In genomic region chr14:55115846-55116245, GRCm38 (mm10) we compare ENCODE assay signal across 9 mouse cellular contexts. TPM values are rescaled to one million over a fixed set of nuclear protein-coding genes. Genes with fewer than 3 reads are reported as not detected.
A peak's percentile ranks its signal among the peaks of the same experiment; 100 is the strongest.
DNase-seq lines count a peak whose midpoint lies in the region; ATAC-seq lines count a peak whose summit lies in the region.
"Had no signal": no experiment of that assay in that cellular context is flagged by ENCODE, and none has a peak within 500 bp of the region (broad histone marks: within the 10 kb centered on the region; RNA-seq: fewer than 3 reads in every experiment).

No protein-coding gene starts in this region.

- peaks cover 14% of the 10 kb centered on the region for H3K4me1 ChIP-seq in heart, embryonic 16.5 days (ENCODE audit: control insufficient read depth, insufficient read depth, low read length)
- H3K4me1 ChIP-seq in forebrain, embryonic 14.5 days (ENCODE audit: control insufficient read depth, insufficient read depth, low read length): peaks cover 20% of the 10 kb centered on the region
- peaks cover 40% of the 10 kb centered on the region for H3K4me1 ChIP-seq in midbrain, embryonic 12.5 days

- H3K36me3 ChIP-seq in heart, embryonic 16.5 days (ENCODE audit: control insufficient read depth, insufficient read depth): no peaks in the 10 kb centered on the region
- peaks cover 8% of the 10 kb centered on the region; the same call in 1 of the 2 replicates for H3K36me3 ChIP-seq in forebrain, embryonic 14.5 days (ENCODE audit: control insufficient read depth, insufficient read depth, low read length)
- no peaks in the 10 kb centered on the region for H3K36me3 ChIP-seq in midbrain, embryonic 12.5 days

- H3K4me2 ChIP-seq in heart, embryonic 16.5 days (ENCODE audit: low read depth, low read length): peak overlapping the region; percentile 100
- peak overlapping the region; percentile 96 for H3K4me2 ChIP-seq in forebrain, embryonic 14.5 days (ENCODE audit: low read length)
- peak overlapping the region; percentile 99 for H3K4me2 ChIP-seq in midbrain, embryonic 12.5 days (replicated peaks)

- H3K9me3 ChIP-seq in heart, embryonic 16.5 days (replicated peaks; ENCODE audit: control insufficient read depth, low read length): no peaks in the 10 kb centered on the region
- no peaks in the 10 kb centered on the region for H3K9me3 ChIP-seq in forebrain, embryonic 14.5 days (replicated peaks; ENCODE audit: control insufficient read depth, low read length)
- H3K9me3 ChIP-seq in midbrain, embryonic 12.5 days: no peaks in the 10 kb centered on the region

- no peak overlapping the region for H3K9ac ChIP-seq in heart, embryonic 16.5 days (ENCODE audit: low read length)
- peak overlapping the region; percentile 84 for H3K9ac ChIP-seq in forebrain, embryonic 14.5 days (ENCODE audit: low read length)
- peak overlapping the region; percentile 67 for H3K9ac ChIP-seq in midbrain, embryonic 12.5 days (replicated peaks)

- intact Hi-C loops in heart, postnatal 36 days (cut with DNase I): no loop called here

- no peak for DNase-seq in heart, postnatal 36 days
- peak; percentile 60 for DNase-seq in cerebellum, adult 8-10 months
- DNase-seq in forebrain, embryonic 14.5 days (ENCODE audit: low spot score): no peak
- DNase-seq in left cerebral cortex, adult 18-20 months (ENCODE audit: low spot score in 2 of 2): no peak
- no peak for DNase-seq in thymus, postnatal 10 days (ENCODE audit: low spot score in 2 of 2)

- H3K27ac ChIP-seq in heart, embryonic 16.5 days (ENCODE audit: low read length): no peak overlapping the region
- peak overlapping the region; percentile 95 for H3K27ac ChIP-seq in forebrain, embryonic 14.5 days (ENCODE audit: low read depth, low read length)
- peak overlapping the region; percentile 71 for H3K27ac ChIP-seq in midbrain, embryonic 12.5 days (replicated peaks)

- WGBS in heart, embryonic 16.5 days: under 1% methylated on average over 8 of the region's 8 CpGs
- 0% methylated on average over 8 of the region's 8 CpGs for WGBS in forebrain, embryonic 14.5 days
- 0% methylated on average over 8 of the region's 8 CpGs for WGBS in midbrain, embryonic 12.5 days

- H3K4me3 ChIP-seq in heart, embryonic 16.5 days (ENCODE audit: low read length): no peak overlapping the region; the same call in 1 of the 2 replicates
- H3K4me3 ChIP-seq in forebrain, embryonic 14.5 days (ENCODE audit: low read depth, low read length): peak overlapping the region; percentile 73
- peak overlapping the region; percentile 74 for H3K4me3 ChIP-seq in midbrain, embryonic 12.5 days

- H3K27me3 ChIP-seq in heart, embryonic 16.5 days (ENCODE audit: control insufficient read depth, insufficient read depth, low read length): peaks cover 60% of the 10 kb centered on the region
- H3K27me3 ChIP-seq in forebrain, embryonic 14.5 days (replicated peaks; ENCODE audit: control insufficient read depth, insufficient read depth, low read length): peaks cover 6% of the 10 kb centered on the region; the same call in 1 of the 2 replicates
- peaks cover 61% of the 10 kb centered on the region for H3K27me3 ChIP-seq in midbrain, embryonic 12.5 days

- no peak for ATAC-seq in heart, embryonic 16.5 days (replicated peaks; ENCODE audit: extremely low read depth, insufficient read depth, low FRiP score)
- ATAC-seq in forebrain, embryonic 14.5 days: peak; percentile 38
- 0 out of 2 replicates have a peak, but pooled peaks have one; percentile 7 for ATAC-seq in midbrain, embryonic 12.5 days (ENCODE audit: low FRiP score, low read depth)
- ATAC-seq in activated CD4-positive, CD25-positive, alpha-beta regulatory T cell, adult 4 months: no peak

RNA-seq across cellular contexts. Expression of gene Jph4, which starts 0.9 kb away (rescaled TPM):
- polyA plus RNA-seq in heart, embryonic 16.5 days (2015; fragmentation: Nextera tagmentation; extraction: Ambion mirVana): 0.09 and 0.25 TPM in 2 replicates
- under 1 TPM; 0.14 TPM for total RNA-seq in heart, postnatal 36 days (2021)
- 24.1 and 28.9 TPM in 2 replicates for polyA plus RNA-seq in forebrain, embryonic 14.5 days (2014; fragmentation: Nextera tagmentation; extraction: Ambion mirVana)
- polyA plus RNA-seq in midbrain, embryonic 12.5 days (2016; fragmentation: Nextera tagmentation; extraction: Ambion mirVana): 7.2 and 9.9 TPM in 2 replicates
- 100 to 1,000 TPM; 279 to 305 TPM for total RNA-seq in left cerebral cortex, adult 18-20 months (2021)
- polyA plus RNA-seq in activated CD4-positive, CD25-positive, alpha-beta regulatory T cell, adult 4 months (2017; shearing (Covaris generic)): not detected
- total RNA-seq: liver, adult 2 months had no signal
- polyA plus RNA-seq: liver, adult 2 months had no signal

RNA-seq across cellular contexts. Expression of gene Ap1g2, which starts 9.5 kb away (rescaled TPM):
- polyA plus RNA-seq in heart, embryonic 16.5 days (2015; fragmentation: Nextera tagmentation; extraction: Ambion mirVana): 10.4 and 14.2 TPM in 2 replicates
- 1 to 10 TPM; 3.9 to 6.2 TPM for total RNA-seq in heart, postnatal 36 days (2021)
- polyA plus RNA-seq in forebrain, embryonic 14.5 days (2014; fragmentation: Nextera tagmentation; extraction: Ambion mirVana): 8.1 and 9.2 TPM in 2 replicates
- polyA plus RNA-seq in midbrain, embryonic 12.5 days (2016; fragmentation: Nextera tagmentation; extraction: Ambion mirVana): 8.2 and 10.9 TPM in 2 replicates
- 10 to 100 TPM in 1 of 2 experiments, 1 to 10 TPM in 1; 9.5 to 10.2 TPM for total RNA-seq in left cerebral cortex, adult 18-20 months (2021)
- 100 to 1,000 TPM in 1 of 2 experiments, 10 to 100 TPM in 1; 99.1 to 102 TPM for polyA plus RNA-seq in activated CD4-positive, CD25-positive, alpha-beta regulatory T cell, adult 4 months (2017; shearing (Covaris generic))

RNA-seq across cellular contexts. Expression of gene Thtpa, which starts 21.3 kb away (rescaled TPM):
- polyA plus RNA-seq in heart, embryonic 16.5 days (2015; fragmentation: Nextera tagmentation; extraction: Ambion mirVana): 16.1 and 16.9 TPM in 2 replicates
- total RNA-seq in heart, postnatal 36 days (2021): 10 to 100 TPM; 12.6 to 13.0 TPM
- polyA plus RNA-seq in forebrain, embryonic 14.5 days (2014; fragmentation: Nextera tagmentation; extraction: Ambion mirVana): 44.4 and 47.2 TPM in 2 replicates
- polyA plus RNA-seq in midbrain, embryonic 12.5 days (2016; fragmentation: Nextera tagmentation; extraction: Ambion mirVana): 26.6 and 27.3 TPM in 2 replicates
- 10 to 100 TPM; 22.9 to 23.1 TPM for total RNA-seq in left cerebral cortex, adult 18-20 months (2021)
- polyA plus RNA-seq in activated CD4-positive, CD25-positive, alpha-beta regulatory T cell, adult 4 months (2017; shearing (Covaris generic)): 10 to 100 TPM in 1 of 2 experiments, 1 to 10 TPM in 1; 9.6 to 11.9 TPM

RNA-seq across cellular contexts. Expression of gene Zfhx2, which starts 23.7 kb away (rescaled TPM):
- polyA plus RNA-seq in heart, embryonic 16.5 days (2015; fragmentation: Nextera tagmentation; extraction: Ambion mirVana): 2.5 and 3.0 TPM in 2 replicates
- 1 to 10 TPM; 3.4 to 3.9 TPM for total RNA-seq in heart, postnatal 36 days (2021)
- 8.5 and 12.0 TPM in 2 replicates for polyA plus RNA-seq in forebrain, embryonic 14.5 days (2014; fragmentation: Nextera tagmentation; extraction: Ambion mirVana)
- polyA plus RNA-seq in midbrain, embryonic 12.5 days (2016; fragmentation: Nextera tagmentation; extraction: Ambion mirVana): 26.2 and 30.2 TPM in 2 replicates
- total RNA-seq in left cerebral cortex, adult 18-20 months (2021): 10 to 100 TPM; 41.8 to 44.5 TPM
- polyA plus RNA-seq in activated CD4-positive, CD25-positive, alpha-beta regulatory T cell, adult 4 months (2017; shearing (Covaris generic)): 1 to 10 TPM; 5.4 to 5.5 TPM

Comparison
In these comparisons a context has a peak if more than half of its experiments do, and no peak if none do; other contexts are left out.
1. ATAC-seq: peak in forebrain, embryonic 14.5 days (single experiment) and midbrain, embryonic 12.5 days (single experiment); none in heart, embryonic 16.5 days (single experiment) and activated CD4-positive, CD25-positive, alpha-beta regulatory T cell, adult 4 months (single experiment).
2. Peak in every context shown above with its lines, with median percentiles within 50 percentile points of each other: H3K4me2 ChIP-seq.